Mouse (Mus musculus) liver, embryonic 14.5 days (tissue): ENCODE data around the gene Sdk1.

ENCODE experiments used
- CTCF ChIP-seq: IDR thresholded peaks from 2 replicates; pipeline ENCODE4 v1.5.1; 2016; ENCODE audit warnings: antibody characterized with exemption, low read depth, control low read depth
- EP300 ChIP-seq: IDR thresholded peaks from 2 replicates; pipeline ENCODE4 v1.6.1; 2016; ENCODE audit warnings: antibody characterized with exemption, low read depth

DNA sequence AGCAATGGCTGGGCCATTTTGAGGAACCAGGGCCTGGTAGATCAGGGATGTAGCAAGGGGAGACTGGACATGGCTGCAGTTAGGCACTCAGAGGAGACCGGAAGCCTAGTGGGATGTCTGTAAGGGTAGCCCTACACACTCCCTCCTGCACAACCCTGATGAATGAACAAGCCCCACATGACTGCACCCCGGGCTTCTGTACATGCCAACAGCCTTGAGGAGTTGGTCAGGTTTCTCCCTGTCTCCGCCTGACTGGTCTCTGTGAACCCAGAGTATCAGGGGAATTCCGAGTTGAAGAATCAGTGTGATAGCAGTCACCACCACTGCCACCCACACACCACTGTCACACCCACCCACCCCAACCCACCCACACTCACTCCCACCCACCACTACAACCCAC, 922.2 kb downstream of the Sdk1 start:
- TF ChIP-seq EP300 (no peak), CTCF (no peak)
